32 mouse cellular contexts compared by ENCODE assay signal in the genomic region with DNA sequence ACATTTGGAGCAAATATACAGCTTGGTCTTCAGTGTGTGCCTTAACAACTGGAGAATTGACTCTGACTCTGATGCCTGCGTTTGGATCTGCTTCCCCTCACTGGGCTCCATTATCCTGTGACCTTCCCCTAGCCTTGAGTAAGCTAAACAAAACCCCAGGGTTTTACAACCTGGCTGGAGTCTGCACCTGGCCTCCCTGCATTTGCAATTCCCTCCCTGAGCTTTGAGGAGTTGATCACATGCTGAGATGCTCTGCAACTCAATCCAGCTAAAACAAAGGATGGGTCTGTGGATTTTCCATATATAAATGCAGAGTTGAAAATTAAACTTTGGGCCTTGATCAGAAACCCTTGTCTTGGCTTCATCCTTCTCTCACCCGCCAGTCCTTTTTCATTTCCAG. TPM values are rescaled to one million over a fixed set of nuclear protein-coding genes. Genes with fewer than 3 reads are reported as not detected.
"Had no signal": no experiment of that assay in that cellular context is flagged by ENCODE, and none has a peak within 500 bp of the region (broad histone marks: within the 10 kb centered on the region; RNA-seq: fewer than 3 reads in every experiment).

No protein-coding gene starts in this region.

- H3K4me3 ChIP-seq: gastrocnemius, adult 2 months; heart, embryonic 10.5 days; heart, embryonic 12.5 days; hindbrain, embryonic 10.5 days; hindbrain, embryonic 12.5 days; intestine, embryonic 15.5 days; kidney, embryonic 15.5 days; limb, embryonic 13.5 days; limb, embryonic 15.5 days; liver, embryonic 12.5 days had no signal

- H3K9me3 ChIP-seq: heart, embryonic 10.5 days; heart, embryonic 12.5 days; hindbrain, embryonic 10.5 days; hindbrain, embryonic 12.5 days; intestine, embryonic 15.5 days; kidney, embryonic 15.5 days; limb, embryonic 13.5 days; limb, embryonic 15.5 days; liver, embryonic 12.5 days had no signal

- H3K27me3 ChIP-seq: heart, embryonic 12.5 days; hindbrain, embryonic 12.5 days; intestine, embryonic 15.5 days; kidney, embryonic 15.5 days; limb, embryonic 13.5 days; limb, embryonic 15.5 days; liver, embryonic 12.5 days had no signal

- H3K27ac ChIP-seq: gastrocnemius, adult 2 months; heart, embryonic 10.5 days; hindbrain, embryonic 10.5 days; hindbrain, embryonic 12.5 days; hindbrain, embryonic 14.5 days; intestine, embryonic 15.5 days; kidney, embryonic 15.5 days; kidney, postnatal 0 days; limb, embryonic 13.5 days; limb, embryonic 15.5 days; liver, embryonic 12.5 days; liver, embryonic 14.5 days had no signal

- DNase-seq: gastrocnemius, adult 2 months; gastrocnemius, postnatal 10 days; gastrocnemius, postnatal 25 days; heart, adult 18-20 months; heart, postnatal 10 days; heart, postnatal 4 days; kidney, adult 18-20 months; kidney, adult 9 months; kidney, postnatal 14 days; kidney, postnatal 36 days; layer of hippocampus, adult 9-11 months; layer of hippocampus, postnatal 36 days; left cerebral cortex, postnatal 4 days had no signal

- H3K9ac ChIP-seq: heart, embryonic 12.5 days; hindbrain, embryonic 12.5 days; hindbrain, embryonic 14.5 days; intestine, embryonic 15.5 days; kidney, embryonic 15.5 days; limb, embryonic 13.5 days; limb, embryonic 15.5 days; liver, embryonic 12.5 days; liver, embryonic 14.5 days had no signal

- H3K36me3 ChIP-seq: heart, embryonic 10.5 days; heart, embryonic 12.5 days; hindbrain, embryonic 10.5 days; hindbrain, embryonic 12.5 days; intestine, embryonic 15.5 days; kidney, embryonic 15.5 days; limb, embryonic 13.5 days; limb, embryonic 15.5 days; liver, embryonic 12.5 days had no signal

- H3K4me1 ChIP-seq: heart, embryonic 10.5 days; heart, embryonic 12.5 days; hindbrain, embryonic 10.5 days; hindbrain, embryonic 12.5 days; intestine, embryonic 15.5 days; kidney, embryonic 15.5 days; limb, embryonic 13.5 days; limb, embryonic 15.5 days; liver, embryonic 12.5 days had no signal

RNA-seq across cellular contexts. Expression of gene Gpr141, which starts 4.8 kb away (rescaled TPM):
- total RNA-seq: gastrocnemius, adult 2 months; gastrocnemius, postnatal 25 days; layer of hippocampus, adult 18-20 months; layer of hippocampus, adult 8-10 months; layer of hippocampus, postnatal 14 days; layer of hippocampus, postnatal 36 days; left cerebral cortex, adult 18-20 months; left cerebral cortex, adult 8-10 months; left cerebral cortex, postnatal 10 days; left cerebral cortex, postnatal 25 days had no signal
- polyA plus RNA-seq: hindbrain, embryonic 10.5 days; hindbrain, embryonic 12.5 days had no signal
